In the genomic region with DNA sequence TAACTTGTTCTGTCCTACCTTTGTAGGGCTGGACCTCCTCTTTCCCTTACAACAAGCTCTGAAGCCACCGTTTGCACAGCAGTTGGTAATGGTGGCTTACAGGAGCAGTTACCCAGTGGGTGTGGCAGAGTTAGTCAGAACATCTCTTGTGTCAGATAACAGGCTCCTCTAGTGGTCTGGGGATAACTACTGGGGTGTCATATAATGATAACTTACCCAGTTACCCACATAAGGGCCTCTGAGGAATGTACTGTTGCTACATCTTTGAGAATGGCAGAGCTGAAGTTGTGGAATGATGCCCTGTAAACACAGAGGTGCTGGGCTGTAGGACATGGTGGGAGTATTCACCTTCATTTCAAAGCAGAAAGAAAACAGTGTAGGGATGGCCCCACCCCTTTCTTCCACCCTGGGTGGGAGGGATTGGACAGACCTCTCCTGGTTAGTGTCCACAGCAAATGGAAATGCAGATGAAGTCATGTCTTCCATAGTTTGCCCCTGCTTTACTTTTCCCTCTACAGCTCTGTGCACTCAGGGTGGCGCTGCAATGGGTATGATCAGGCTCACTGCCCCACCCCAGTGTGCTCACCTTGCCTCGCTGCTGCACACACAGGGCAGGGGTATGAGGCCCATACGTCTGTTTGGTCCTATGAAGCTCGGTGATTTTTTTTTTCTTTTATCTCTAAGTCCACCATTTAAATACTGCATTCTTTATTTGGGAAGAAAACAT, we compare ENCODE assay signal across 9 mouse cellular contexts. TPM values are rescaled to one million over a fixed set of nuclear protein-coding genes. Genes with fewer than 3 reads are reported as not detected.
DNase-seq lines count a peak whose midpoint lies in the region; ATAC-seq and TF ChIP-seq lines count a peak whose summit lies in the region.
"Had no signal": no experiment of that assay in that cellular context is flagged by ENCODE, and none has a peak within 500 bp of the region (broad histone marks: within the 10 kb centered on the region; RNA-seq: fewer than 3 reads in every experiment).

No protein-coding gene starts in this region.

- no peak for DNase-seq in heart, embryonic 10.5 days (ENCODE audit: low spot score)
- no peak for DNase-seq in heart, adult 18-20 months
- no peak for DNase-seq in ovary, postnatal 10 days (ENCODE audit: low spot score)
- DNase-seq in thymus, adult 18-20 months: no peak
- no peak for DNase-seq in urinary bladder, postnatal 10 days (ENCODE audit: low spot score)

- peak overlapping the region; percentile 51 for H3K4me2 ChIP-seq in hindbrain, embryonic 12.5 days (replicated peaks)

- H3K36me3 ChIP-seq in heart, embryonic 10.5 days: peaks cover 21% of the 10 kb centered on the region
- H3K36me3 ChIP-seq in hindbrain, embryonic 12.5 days: peaks cover 10% of the 10 kb centered on the region

- ATAC-seq in hindbrain, embryonic 12.5 days (ENCODE audit: low FRiP score): peak; percentile 62
- ATAC-seq in megakaryocyte-erythroid progenitor cell, adult 5-6 weeks (replicated peaks; ENCODE audit: low FRiP score, low TSS enrichment, poor library complexity, severe bottlenecking): peak; percentile 69

- no peaks in the 10 kb centered on the region for H3K27me3 ChIP-seq in heart, embryonic 10.5 days (ENCODE audit: insufficient read depth, poor library complexity, severe bottlenecking)
- H3K27me3 ChIP-seq in hindbrain, embryonic 12.5 days: no peaks in the 10 kb centered on the region
- H3K27me3 ChIP-seq: CH12.LX had no signal

- H3K27ac ChIP-seq in heart, embryonic 10.5 days: peak overlapping the region; percentile 88; the same call in 1 of the 2 replicates
- peak overlapping the region; percentile 49 for H3K27ac ChIP-seq in bone marrow, adult 2 months (ENCODE audit: control insufficient read depth, insufficient read depth, low read depth, low read length, poor library complexity)
- H3K27ac ChIP-seq in hindbrain, embryonic 12.5 days: peak overlapping the region; percentile 86

- H3K4me1 ChIP-seq in heart, embryonic 10.5 days: peaks cover 17% of the 10 kb centered on the region
- peaks cover 1% of the 10 kb centered on the region for H3K4me1 ChIP-seq in bone marrow, adult 2 months (ENCODE audit: control insufficient read depth, insufficient read depth, low read length)
- H3K4me1 ChIP-seq in hindbrain, embryonic 12.5 days: peaks cover 12% of the 10 kb centered on the region

- TF ChIP-seq CTCF in bone marrow, adult 2 months (IDR thresholded peaks at IDR 0.05; ENCODE audit: control insufficient read depth, insufficient read depth, low read length): no peak

- no peak; the same call in 1 of the 2 replicates for TF ChIP-seq POLR2A in bone marrow, adult 2 months (IDR thresholded peaks at IDR 0.05; ENCODE audit: borderline replicate concordance, control insufficient read depth, low read depth, low read length)

- H3K4me3 ChIP-seq in heart, embryonic 10.5 days: peak overlapping the region; percentile 58
- no peak overlapping the region for H3K4me3 ChIP-seq in bone marrow, adult 2 months (replicated peaks; ENCODE audit: control insufficient read depth, low read depth, low read length)
- H3K4me3 ChIP-seq in hindbrain, embryonic 12.5 days: peak overlapping the region; percentile 28

- peak overlapping the region; percentile 54; the same call in 1 of the 2 replicates for H3K9ac ChIP-seq in hindbrain, embryonic 12.5 days

- WGBS in heart, embryonic 10.5 days: 10% methylated on average over 5 of the region's 5 CpGs
- 50% methylated on average over 5 of the region's 5 CpGs for whole genome bisulfite sequencing in bone marrow, adult 2 months
- WGBS in hindbrain, embryonic 12.5 days: 18% methylated on average over 5 of the region's 5 CpGs

- H3K9me3 ChIP-seq in heart, embryonic 10.5 days: no peaks in the 10 kb centered on the region
- no peaks in the 10 kb centered on the region for H3K9me3 ChIP-seq in hindbrain, embryonic 12.5 days (replicated peaks)

RNA-seq across cellular contexts. Expression of a gene that starts 1.6 kb away (rescaled TPM):
- 0.58 and 0.85 TPM in 2 replicates for polyA plus RNA-seq in heart, embryonic 10.5 days (2016; fragmentation: Nextera tagmentation; extraction: Ambion mirVana)
- total RNA-seq in heart, adult 18-20 months (2021): not detected
- 1.8 and 2.2 TPM in 2 replicates for polyA plus RNA-seq in bone marrow, adult 2 months (2011; ENCODE audit: insufficient read depth, insufficient read length, low replicate concordance, missing spikeins)
- 1.6 and 1.7 TPM in 2 replicates for polyA plus RNA-seq in hindbrain, embryonic 12.5 days (2016; fragmentation: Nextera tagmentation; extraction: Ambion mirVana)
- 22.9 and 25.8 TPM in 2 replicates for total RNA-seq in megakaryocyte-erythroid progenitor cell, adult 5-6 weeks (2014; fragmentation: Nextera tagmentation)
- total RNA-seq in megakaryocyte-erythroid progenitor cell, adult 5-6 weeks (2017): 10.7 and 12.3 TPM in 2 replicates

RNA-seq across cellular contexts. Expression of a gene that starts 7.5 kb away (rescaled TPM):
- 7.9 and 8.5 TPM in 2 replicates for polyA plus RNA-seq in heart, embryonic 10.5 days (2016; fragmentation: Nextera tagmentation; extraction: Ambion mirVana)
- 1 to 10 TPM; 4.8 to 6.6 TPM for total RNA-seq in heart, adult 18-20 months (2021)
- 4.4 and 16.4 TPM in 2 replicates for polyA plus RNA-seq in bone marrow, adult 2 months (2011; ENCODE audit: insufficient read depth, insufficient read length, low replicate concordance, missing spikeins)
- 21.9 and 23.5 TPM in 2 replicates for polyA plus RNA-seq in hindbrain, embryonic 12.5 days (2016; fragmentation: Nextera tagmentation; extraction: Ambion mirVana)
- 16.3 and 24.7 TPM in 2 replicates for total RNA-seq in megakaryocyte-erythroid progenitor cell, adult 5-6 weeks (2014; fragmentation: Nextera tagmentation)
- 10.5 and 13.0 TPM in 2 replicates for total RNA-seq in megakaryocyte-erythroid progenitor cell, adult 5-6 weeks (2017)

RNA-seq across cellular contexts. Expression of a gene that starts 15.2 kb away (rescaled TPM):
- 29.0 and 31.3 TPM in 2 replicates for polyA plus RNA-seq in heart, embryonic 10.5 days (2016; fragmentation: Nextera tagmentation; extraction: Ambion mirVana)
- 10 to 100 TPM; 23.7 to 26.1 TPM for total RNA-seq in heart, adult 18-20 months (2021)
- polyA plus RNA-seq in bone marrow, adult 2 months (2011; ENCODE audit: insufficient read depth, insufficient read length, low replicate concordance, missing spikeins): 6.4 and 8.2 TPM in 2 replicates
- 25.3 and 29.4 TPM in 2 replicates for polyA plus RNA-seq in hindbrain, embryonic 12.5 days (2016; fragmentation: Nextera tagmentation; extraction: Ambion mirVana)
- 16.8 and 29.8 TPM in 2 replicates for total RNA-seq in megakaryocyte-erythroid progenitor cell, adult 5-6 weeks (2014; fragmentation: Nextera tagmentation)
- 7.5 and 8.4 TPM in 2 replicates for total RNA-seq in megakaryocyte-erythroid progenitor cell, adult 5-6 weeks (2017)

RNA-seq across cellular contexts. Expression of a gene that starts 16.8 kb away (rescaled TPM):
- polyA plus RNA-seq in heart, embryonic 10.5 days (2016; fragmentation: Nextera tagmentation; extraction: Ambion mirVana): 15.1 and 16.3 TPM in 2 replicates
- 10 to 100 TPM; 18.1 to 21.4 TPM for total RNA-seq in heart, adult 18-20 months (2021)
- polyA plus RNA-seq in bone marrow, adult 2 months (2011; ENCODE audit: insufficient read depth, insufficient read length, low replicate concordance, missing spikeins): 4.4 and 12.4 TPM in 2 replicates
- 11.2 and 12.9 TPM in 2 replicates for polyA plus RNA-seq in hindbrain, embryonic 12.5 days (2016; fragmentation: Nextera tagmentation; extraction: Ambion mirVana)
- total RNA-seq in megakaryocyte-erythroid progenitor cell, adult 5-6 weeks (2014; fragmentation: Nextera tagmentation): 19.9 and 20.7 TPM in 2 replicates
- 2.8 and 7.8 TPM in 2 replicates for total RNA-seq in megakaryocyte-erythroid progenitor cell, adult 5-6 weeks (2017)

RNA-seq across cellular contexts. Expression of a gene that starts 47.4 kb away (rescaled TPM):
- 20.3 and 23.2 TPM in 2 replicates for polyA plus RNA-seq in heart, embryonic 10.5 days (2016; fragmentation: Nextera tagmentation; extraction: Ambion mirVana)
- 10 to 100 TPM in 1 of 2 experiments, 1 to 10 TPM in 1; 8.5 to 11.1 TPM for total RNA-seq in heart, adult 18-20 months (2021)
- 2.7 and 7.2 TPM in 2 replicates for polyA plus RNA-seq in bone marrow, adult 2 months (2011; ENCODE audit: insufficient read depth, insufficient read length, low replicate concordance, missing spikeins)
- polyA plus RNA-seq in hindbrain, embryonic 12.5 days (2016; fragmentation: Nextera tagmentation; extraction: Ambion mirVana): 21.6 and 22.3 TPM in 2 replicates
- 20.5 and 21.9 TPM in 2 replicates for total RNA-seq in megakaryocyte-erythroid progenitor cell, adult 5-6 weeks (2014; fragmentation: Nextera tagmentation)
- 6.5 and 12.3 TPM in 2 replicates for total RNA-seq in megakaryocyte-erythroid progenitor cell, adult 5-6 weeks (2017)
